ENCODE assay signal across 13 mouse cellular contexts in the genomic region with DNA sequence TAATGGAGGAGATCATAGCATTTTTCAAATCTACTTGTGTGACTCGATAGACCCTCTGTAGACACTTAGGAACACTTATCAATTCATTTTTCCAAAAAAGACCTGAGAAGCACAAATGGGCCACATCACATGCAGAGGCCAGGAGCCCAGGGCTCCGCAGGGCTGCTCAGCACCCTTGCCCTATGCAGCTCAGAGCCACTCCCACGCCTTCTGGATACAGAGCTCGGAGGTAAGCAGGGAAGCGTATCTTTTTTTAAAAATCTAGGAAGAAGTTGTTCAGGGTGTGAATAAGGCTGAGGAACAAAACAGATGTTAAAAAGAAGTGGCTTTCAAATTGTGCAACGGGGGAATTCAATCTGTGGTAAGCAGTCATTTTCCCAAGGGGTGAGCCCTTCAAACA.
"Had no signal": no experiment of that assay in that cellular context is flagged by ENCODE, and none has a peak within 500 bp of the region (broad histone marks: within the 10 kb centered on the region; RNA-seq: fewer than 3 reads in every experiment).

No protein-coding gene starts in this region.

- H3K4me3 ChIP-seq: left cerebral cortex, adult 2 months; midbrain, embryonic 13.5 days; myocyte; neural tube, embryonic 13.5 days had no signal

- H3K27me3 ChIP-seq: midbrain, embryonic 13.5 days; neural tube, embryonic 13.5 days had no signal

- DNase-seq: kidney, adult 11 months; kidney, postnatal 14 days; layer of hippocampus, adult 9-11 months; liver, postnatal 0 days; lung, embryonic 14.5 days; thymus, adult 18-20 months; thymus, postnatal 36 days had no signal

- H3K36me3 ChIP-seq: midbrain, embryonic 13.5 days; neural tube, embryonic 13.5 days had no signal

- H3K27ac ChIP-seq: left cerebral cortex, adult 2 months; liver, embryonic 14.5 days; macrophage; midbrain, embryonic 13.5 days; neural tube, embryonic 13.5 days had no signal

- H3K4me1 ChIP-seq: midbrain, embryonic 13.5 days had no signal
